Mouse (Mus musculus) gastrocnemius, adult 8-10 months (tissue): Measurements from ENCODE around the gene Mfn2. TPM values are rescaled to one million over a fixed set of nuclear protein-coding genes. Genes with fewer than 3 reads are reported as not detected.

Experiments
- DNase-seq, 2 experiments: peaks; one replicate each; pipeline ENCODE4 v3.0.0; 2022; ENCODE audit warnings: low spot score in 2 of 2
- total RNA-seq, 4 experiments: library from RNA; stranded (reverse); gene quantifications; 2 replicates each; pipeline ENCODE4 v1.2.4; 2022

Gene Mfn2
- total RNA-seq, 4 experiments from 2014 or later = 389 to 516 (median 444) TPM

DNA sequence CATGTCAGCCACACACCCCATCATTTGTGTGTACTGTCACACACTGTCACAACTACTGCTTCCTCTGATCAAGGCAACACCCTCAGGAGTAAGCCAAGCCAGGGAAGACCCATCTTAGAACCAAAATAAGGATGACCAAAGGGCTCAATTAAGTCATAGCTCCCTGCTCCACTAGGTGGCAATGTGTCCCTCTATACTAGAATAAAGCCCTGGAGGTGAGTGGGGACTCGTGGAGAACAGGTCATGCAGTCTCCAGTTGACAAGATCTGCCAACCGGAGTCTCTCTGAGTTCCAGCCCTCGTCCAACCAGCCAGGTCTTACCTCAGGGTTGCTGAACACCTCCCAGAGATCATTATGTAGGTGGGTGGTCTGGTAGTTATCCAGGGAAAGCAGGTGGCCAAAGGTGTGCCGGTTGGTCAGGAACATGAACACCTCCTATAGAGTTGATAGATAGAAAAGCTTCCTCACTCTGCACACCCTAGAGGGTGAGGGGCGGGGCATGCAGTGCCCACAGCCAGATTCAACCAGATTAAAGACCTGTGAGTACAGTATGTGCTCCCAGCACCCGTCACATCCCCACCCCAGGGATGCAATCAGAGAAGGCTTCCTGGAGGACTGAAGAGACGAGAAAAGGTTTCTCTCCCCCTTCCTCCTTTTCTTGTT is 14.1 kb upstream of the Mfn2 start:
- DNase-seq = no peak

DNA sequence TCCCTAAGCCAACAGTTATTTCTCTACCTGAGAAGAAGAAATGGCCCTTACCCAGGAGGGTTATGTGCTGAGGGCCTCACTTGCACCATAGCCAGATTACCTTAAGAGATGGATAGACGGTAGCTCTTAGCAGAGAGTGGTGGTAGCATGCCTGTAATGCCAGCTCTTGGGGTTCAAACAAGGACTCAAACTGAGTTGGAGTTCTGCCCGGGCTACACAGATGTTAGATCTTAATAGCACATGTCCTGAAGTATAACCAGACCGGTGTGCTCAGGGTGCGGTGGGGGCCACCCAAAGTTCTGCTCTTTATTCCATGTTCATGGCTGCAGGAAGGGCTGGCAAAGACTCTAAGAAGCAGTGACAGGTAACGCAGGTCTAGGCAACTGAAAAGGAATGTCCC is 5.0 kb upstream of the Mfn2 start:
- DNase-seq = no peak

- peak in 1 of 2 experiments; percentile 23 for DNase-seq
Measured at GRCm38 (mm10) chr4:147906230-147906629, 1.7 kb upstream of the Mfn2 start.

DNA sequence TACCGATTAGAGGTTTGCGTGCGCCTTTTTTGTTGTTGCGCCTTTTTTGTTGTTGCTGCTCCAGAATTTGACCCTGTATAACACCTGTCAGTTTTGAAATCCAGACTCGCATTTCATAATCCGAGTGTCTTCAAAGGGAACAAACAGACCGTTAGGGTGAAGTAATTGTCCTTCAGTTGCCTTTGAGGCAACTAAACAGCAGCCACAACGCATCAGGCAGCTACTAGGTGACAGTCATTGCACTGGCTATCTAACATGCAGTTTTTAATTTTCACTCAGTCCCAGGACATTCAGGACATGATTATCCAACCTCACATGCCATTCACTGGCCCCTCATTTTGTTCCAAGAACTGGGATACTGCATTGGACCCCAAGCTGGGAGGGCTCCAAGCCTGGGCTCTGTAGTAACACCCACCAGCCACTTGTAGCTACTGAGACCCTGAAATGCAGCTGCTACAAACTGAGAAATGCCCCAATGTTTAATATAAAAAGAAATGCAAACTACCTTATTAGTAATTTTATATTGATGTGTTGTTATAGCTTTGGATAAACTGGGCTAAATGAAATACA is 671 bp upstream of the Mfn2 start:
- no peak for DNase-seq

GRCm38 (mm10) chr4:147903601-147904000 is 903 bp downstream of the Mfn2 start:
- no peak for DNase-seq

DNA sequence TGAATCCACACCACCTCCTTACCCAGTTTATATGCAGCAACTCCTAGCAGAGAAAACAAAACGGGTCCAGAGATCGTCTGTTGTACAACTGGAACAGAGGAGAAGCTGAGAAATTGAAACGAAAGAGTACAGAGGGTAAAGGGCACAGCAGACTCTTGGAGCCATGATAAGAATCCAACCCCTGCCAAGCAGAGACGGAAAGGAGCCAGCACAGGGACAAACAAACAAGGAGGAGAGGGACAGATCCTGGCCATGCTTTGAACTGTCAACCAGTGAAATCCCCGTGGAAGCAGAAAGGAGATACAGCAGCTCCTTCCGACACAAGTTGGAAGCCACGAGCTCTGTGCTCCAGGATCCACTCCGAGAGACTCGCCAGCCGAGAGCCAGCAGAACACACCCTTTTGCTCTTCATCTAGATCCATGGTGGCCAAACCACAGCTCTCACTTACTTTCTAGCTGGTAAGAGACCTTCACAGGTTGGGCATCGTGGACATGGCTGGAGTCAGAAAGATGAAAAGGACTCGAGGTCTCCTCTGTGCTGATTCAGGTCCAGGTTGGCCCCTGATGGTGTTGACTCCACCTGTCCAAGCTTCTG is 1.5 kb downstream of the Mfn2 start:
- no peak for DNase-seq

- DNase-seq = no peak
Measured at GRCm38 (mm10) chr4:147900452-147900851, 4.1 kb downstream of the Mfn2 start.

DNA sequence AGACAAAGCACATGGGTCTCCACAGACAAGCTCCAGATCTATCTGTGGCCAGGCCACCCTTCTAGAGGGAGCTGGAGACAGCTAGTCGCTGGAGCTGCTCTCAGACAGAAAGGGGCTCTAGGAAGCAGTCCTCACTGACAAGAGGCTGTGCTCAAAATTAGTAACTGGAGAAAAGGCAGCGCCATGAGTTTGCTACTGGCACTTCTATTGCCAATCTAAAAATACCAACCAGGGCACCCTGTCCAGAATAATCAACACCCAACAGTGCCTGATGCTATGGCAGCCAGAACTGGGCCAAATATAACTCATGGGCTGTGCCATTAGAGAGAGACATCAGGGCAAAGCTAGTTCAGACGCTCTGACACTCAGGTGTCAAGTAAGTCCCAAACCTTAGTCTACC is 7.2 kb downstream of the Mfn2 start:
- peak; percentile 54 to 64 for DNase-seq

DNA sequence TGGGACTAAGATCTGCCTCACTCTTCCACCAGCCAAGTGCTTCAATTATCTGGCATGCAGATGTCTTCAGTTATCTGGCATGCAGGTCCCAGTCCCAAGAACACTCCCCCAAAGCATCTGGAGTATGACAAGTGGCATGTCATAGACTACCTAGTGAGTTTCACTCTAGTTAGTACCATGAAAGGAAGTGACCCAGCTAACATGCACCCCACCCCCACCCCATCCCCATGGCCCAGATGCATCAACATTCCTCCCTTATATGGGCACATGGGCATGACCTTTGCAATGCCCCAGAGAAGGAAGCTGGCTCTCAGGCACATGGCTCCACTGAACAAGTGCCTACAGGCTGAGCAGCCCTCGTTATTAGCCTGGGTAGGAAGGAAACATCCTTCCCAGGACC is 8.1 kb downstream of the Mfn2 start:
- DNase-seq = no peak

DNA sequence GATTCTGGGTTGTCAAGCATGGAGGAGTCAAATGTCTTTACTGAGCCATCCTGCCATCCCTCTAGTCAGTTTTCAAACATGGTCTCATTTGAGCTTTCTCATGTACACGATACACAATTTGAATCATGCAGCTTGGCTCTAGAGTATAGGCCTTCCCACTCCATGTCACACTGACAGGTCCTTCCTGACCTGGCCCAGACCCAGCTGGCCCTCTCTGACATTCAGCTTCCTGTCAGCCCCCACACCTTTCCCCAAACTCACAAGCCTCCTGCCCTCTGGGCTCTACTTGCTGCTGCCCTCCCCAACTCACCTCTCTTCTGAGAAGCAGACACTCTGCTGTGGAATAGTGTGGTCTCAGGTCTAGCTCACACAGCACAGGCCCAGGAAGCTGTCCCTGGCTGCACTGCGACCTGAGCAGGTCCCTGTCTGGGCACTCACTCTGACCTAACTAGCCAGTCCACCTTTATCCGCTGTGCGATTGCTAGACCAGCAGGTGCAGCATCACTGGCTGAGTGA is 8.6 kb downstream of the Mfn2 start:
- no peak for DNase-seq

DNA sequence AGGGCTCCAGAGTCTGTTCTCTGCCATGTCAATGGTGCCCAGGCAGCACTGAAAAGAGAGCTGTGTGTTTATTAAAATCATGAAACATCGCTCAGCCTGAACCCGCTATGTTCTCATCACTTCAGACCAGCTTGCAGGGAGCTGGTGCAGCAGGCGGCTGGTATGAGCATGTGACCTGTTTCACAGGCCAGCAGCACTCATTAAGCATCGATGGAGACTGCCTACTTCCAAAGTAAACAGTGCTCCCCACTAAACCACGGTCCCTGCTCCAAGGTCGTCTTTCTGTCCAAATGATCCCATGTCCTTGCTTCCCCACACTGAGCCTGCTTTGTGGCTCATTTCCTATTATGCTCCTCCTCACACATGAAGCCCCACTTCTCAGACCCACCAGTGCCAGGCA is 14.2 kb downstream of the Mfn2 start:
- DNase-seq = no peak

- DNase-seq = no peak
Measured at GRCm38 (mm10) chr4:147888237-147888636, 16.3 kb downstream of the Mfn2 start.

GRCm38 (mm10) chr4:147887277-147887676 is 17.2 kb downstream of the Mfn2 start:
- no peak for DNase-seq

DNA sequence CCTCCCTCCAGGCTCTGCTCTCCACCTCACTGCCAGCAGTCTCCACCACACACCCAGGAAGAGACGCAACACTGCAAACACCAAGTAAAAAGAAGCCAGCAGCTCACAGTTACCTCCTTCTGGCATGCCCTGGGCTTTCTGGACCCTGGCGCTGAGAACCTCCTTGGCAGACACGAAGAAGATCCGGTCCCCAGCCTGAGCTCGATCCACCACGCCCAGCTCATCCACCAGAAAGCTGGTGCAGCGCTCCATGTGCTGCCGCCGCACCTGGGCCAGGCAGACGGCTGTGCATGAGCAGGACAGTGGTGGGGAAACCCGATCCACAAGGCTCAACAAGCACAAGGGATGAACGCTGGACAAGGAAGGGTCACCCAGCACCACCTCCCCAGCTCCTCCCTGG is 18.3 kb downstream of the Mfn2 start:
- DNase-seq = no peak

- no peak for DNase-seq
Measured at GRCm38 (mm10) chr4:147884138-147884537, 20.4 kb downstream of the Mfn2 start.

DNA sequence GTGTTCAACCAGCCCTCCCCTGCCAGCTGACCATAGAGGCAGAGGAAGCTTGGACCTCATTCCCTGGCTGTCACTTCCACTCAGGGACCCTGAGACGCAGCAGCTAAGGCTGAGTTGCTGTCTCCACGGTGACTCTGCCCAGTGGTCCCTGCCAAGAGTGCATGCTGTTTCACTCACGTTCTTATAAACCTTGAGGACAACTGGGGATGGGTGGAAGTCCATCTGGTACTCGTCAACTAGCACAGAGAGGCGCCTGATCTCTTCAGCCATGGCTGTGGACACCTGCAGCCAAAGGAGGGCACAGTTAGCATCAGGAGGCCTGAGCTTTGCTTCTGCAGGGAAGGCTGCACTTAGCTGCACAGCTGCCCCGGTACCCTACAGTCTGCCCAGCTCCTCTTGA is 21.5 kb downstream of the Mfn2 start:
- DNase-seq = no peak

GRCm38 (mm10) chr4:147881792-147882191 is 22.7 kb downstream of the Mfn2 start:
- DNase-seq = no peak

DNA sequence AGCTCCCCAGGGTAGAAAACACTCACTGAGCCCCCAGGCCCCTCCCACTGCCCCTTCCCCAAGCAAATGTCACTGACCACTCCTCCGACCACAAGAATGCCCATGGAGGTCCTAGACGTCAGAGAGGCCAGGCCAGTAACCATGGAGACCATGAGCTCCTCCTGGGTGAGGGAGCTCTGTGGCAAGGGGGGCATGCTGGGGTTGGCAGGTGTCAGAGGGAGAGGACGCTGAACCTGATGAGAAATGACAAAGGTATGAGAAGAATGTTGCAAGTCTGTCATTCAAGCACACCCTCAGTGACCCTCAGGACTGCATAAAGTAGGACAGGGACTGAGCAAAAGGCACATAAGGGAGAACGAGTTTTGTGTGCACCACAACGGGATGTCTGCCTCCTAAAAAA is 24.6 kb downstream of the Mfn2 start:
- DNase-seq = no peak

DNA sequence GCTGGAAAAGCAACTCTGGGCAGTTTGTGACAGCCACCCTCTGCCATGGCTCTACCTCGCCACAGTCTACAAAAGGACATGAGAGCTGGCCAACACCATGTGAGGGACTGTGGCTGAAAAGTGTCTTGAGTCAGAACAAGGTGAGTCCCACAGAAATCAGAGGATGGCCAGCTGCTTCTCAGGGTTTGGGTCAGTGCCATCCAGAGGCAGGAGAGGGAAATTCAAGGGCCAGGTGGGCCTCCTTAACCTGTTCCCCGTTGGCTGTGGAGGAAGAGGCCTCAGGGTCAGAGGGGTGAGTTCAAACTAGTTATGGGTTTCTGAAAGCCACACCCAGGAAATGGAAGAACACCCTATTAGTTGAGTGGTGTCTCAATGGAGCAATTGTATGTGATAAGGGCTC is 25.0 kb downstream of the Mfn2 start:
- no peak for DNase-seq

DNA sequence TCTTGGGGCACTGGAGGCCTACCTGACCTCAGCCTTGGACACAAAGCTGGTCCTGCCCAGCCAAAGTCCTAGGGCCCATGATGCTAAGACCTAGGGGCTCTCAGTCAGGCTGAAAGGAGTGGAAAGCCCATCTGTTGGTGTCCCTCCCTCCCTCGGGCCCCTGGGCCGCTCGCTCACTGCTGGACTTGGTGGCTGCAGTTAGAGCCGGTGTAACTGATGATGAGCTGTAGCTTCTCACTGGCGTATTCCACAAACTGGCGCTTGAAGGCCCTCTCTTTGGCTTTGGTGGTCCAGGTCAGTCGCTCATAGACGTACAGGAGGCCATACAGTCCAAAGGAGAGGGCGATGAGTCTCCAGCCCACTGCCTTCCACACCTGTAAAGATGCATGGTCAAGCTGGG is 26.0 kb downstream of the Mfn2 start:
- no peak for DNase-seq

DNA sequence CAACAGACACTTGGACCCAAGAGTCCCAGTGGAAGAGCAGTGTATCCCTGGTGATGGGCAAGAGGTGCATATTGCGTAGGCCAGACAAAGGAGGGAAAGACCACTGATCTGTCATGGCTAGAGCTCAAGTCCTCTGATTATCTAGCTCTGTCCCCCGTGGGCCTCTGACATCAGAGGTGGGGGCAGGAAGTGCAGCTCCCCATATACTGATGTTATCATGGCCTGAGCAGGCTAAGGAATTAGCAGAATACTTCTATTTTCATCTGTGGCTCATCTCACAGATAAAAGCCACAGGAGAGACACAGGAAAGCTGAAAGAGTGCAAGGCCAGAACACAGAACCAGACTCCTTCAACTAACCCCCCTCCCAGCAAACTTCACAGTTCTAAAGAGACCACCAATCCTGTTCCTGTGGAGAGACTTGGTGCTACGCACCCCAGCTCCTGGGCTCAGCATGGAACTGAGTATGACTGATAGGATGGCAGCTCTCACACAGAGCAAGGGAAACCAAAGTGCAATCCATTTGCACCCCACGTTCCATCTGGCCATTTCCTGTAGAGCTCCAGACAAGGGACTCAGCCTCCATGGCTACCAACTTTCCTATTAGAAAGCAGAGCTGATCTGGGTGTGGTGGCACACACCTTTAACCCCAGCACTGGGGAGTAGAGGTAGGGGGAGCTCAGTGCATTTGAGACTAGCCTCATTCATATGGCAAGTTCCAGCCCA is 28.5 kb downstream of the Mfn2 start:
- DNase-seq = no peak

- no peak for DNase-seq
Measured at GRCm38 (mm10) chr4:147869238-147869637, 35.3 kb downstream of the Mfn2 start.
